Mouse (Mus musculus) neural tube, embryonic 11.5 days (tissue): Measurements from ENCODE around the gene Ppp1r17. TPM values are rescaled to one million over a fixed set of nuclear protein-coding genes. Genes with fewer than 3 reads are reported as not detected.

Experiments used
- ATAC-seq: fragments of 200-750 bp; cut with Nextera tagmentation; 2 replicates; pipeline ENCODE4 v1.8.0; 2017; ENCODE audit warnings: moderate number of reproducible peaks, mild to moderate bottlenecking, moderate TSS enrichment, moderate library complexity; ENCODE audit not compliant: insufficient read depth, low FRiP score, low TSS enrichment
- DNase-seq: peaks from one replicate; pipeline ENCODE4 v3.0.0-alpha.2; 2015; ENCODE audit warnings: low spot score
- H3K27ac ChIP-seq: fragments of 300-500 bp; sonication (generic); 2 replicates; pipeline ENCODE4 v1.5.1; 2014; ENCODE audit warnings: low read depth, mild to moderate bottlenecking, low read length
- H3K27me3 ChIP-seq: fragments of 300-500 bp; sonication (generic); 2 replicates; pipeline ENCODE4 v1.6.1; 2014; ENCODE audit warnings: mild to moderate bottlenecking, low read length, mixed read lengths; ENCODE audit not compliant: control insufficient read depth, insufficient read depth
- H3K36me3 ChIP-seq: fragments of 300-500 bp; sonication (generic); 2 replicates; pipeline ENCODE4 v1.6.1; 2014; ENCODE audit warnings: mild to moderate bottlenecking, low read length, moderate library complexity, mixed read lengths; ENCODE audit not compliant: control insufficient read depth, insufficient read depth
- H3K4me1 ChIP-seq: fragments of 300-500 bp; sonication (generic); 2 replicates; pipeline ENCODE4 v1.6.1; 2014; ENCODE audit warnings: low read length, mixed read lengths; ENCODE audit not compliant: control insufficient read depth, insufficient read depth
- H3K4me2 ChIP-seq: fragments of 300-500 bp; sonication (generic); 2 replicates; pipeline ENCODE4 v1.6.1; 2014; ENCODE audit warnings: low read depth, mild to moderate bottlenecking, moderate library complexity
- H3K4me3 ChIP-seq: fragments of 300-500 bp; sonication (generic); 2 replicates; pipeline ENCODE4 v1.5.1; 2014; ENCODE audit warnings: low read depth, low read length
- H3K9ac ChIP-seq: fragments of 300-500 bp; sonication (generic); 2 replicates; pipeline ENCODE4 v1.6.1; 2014; ENCODE audit warnings: mild to moderate bottlenecking, low read length
- H3K9me3 ChIP-seq: fragments of 300-500 bp; sonication (generic); 2 replicates; pipeline ENCODE4 v1.6.1; 2016; ENCODE audit warnings: low read length; ENCODE audit not compliant: control insufficient read depth
- WGBS: fragments of 180-500 bp; shearing (Covaris S2); extraction: QIAGEN DNeasy Blood & Tissue Kit; methylation state at CpG from one replicate; pipeline ENCODE4 v1.1.7; 2014; 5-methylcytosine and 5-hydroxymethylcytosine counted together
- polyA plus RNA-seq: library from polyadenylated mRNA; unstranded; fragments of >200 nt; fragmentation: Nextera tagmentation; extraction: Ambion mirVana; gene quantifications from 2 replicates; pipeline ENCODE4 v1.2.1, GENCODE M21; 2014

The Ppp1r17 gene
- polyA plus RNA-seq, 1 experiment from 2014 or later: 52.9 TPM

DNA sequence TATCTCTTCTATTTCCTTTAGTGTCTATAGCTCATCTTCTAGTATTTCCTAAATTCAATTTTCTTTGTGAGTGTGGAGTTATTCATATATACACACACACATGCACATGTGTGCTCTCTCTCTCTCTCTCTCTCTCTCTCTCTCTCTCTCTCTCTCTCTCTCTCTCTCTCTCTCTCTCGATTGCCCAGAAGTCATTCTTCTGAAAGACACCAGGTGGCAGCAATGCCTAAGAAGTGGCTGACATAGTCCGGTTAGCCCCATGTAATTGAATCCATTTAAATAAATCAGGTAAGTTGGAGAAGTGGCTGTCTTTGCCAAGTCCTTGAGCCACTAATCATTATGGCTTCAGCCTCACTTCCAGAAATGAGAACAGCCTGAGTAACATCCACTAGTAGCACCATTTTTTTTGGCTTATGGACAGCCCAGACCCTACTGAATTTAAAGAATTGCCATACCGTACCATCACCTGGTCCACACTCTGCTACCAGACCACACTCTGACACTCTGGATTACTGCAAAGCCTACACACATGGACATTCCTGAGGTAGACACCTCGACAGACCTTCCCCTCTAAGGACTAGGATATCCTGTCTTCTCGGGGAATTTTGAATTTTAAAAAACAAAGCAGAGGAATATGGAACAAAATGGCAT lies 49.5 kb downstream of the Ppp1r17 start:
- no peaks in the 10 kb centered on the region for H3K4me1 ChIP-seq
- DNase-seq (peak; percentile 51), ATAC-seq (no peak)
- no peaks in the 10 kb centered on the region for H3K27me3 ChIP-seq
- no peak overlapping the region for H3K4me2 ChIP-seq
- WGBS: 49% methylated on average over 5 of the region's 5 CpGs
- H3K9me3 ChIP-seq: no peaks in the 10 kb centered on the region
- no peak overlapping the region for H3K9ac ChIP-seq
- H3K36me3 ChIP-seq: no peaks in the 10 kb centered on the region
- no peak overlapping the region for H3K27ac ChIP-seq
- no peak overlapping the region for H3K4me3 ChIP-seq

DNA sequence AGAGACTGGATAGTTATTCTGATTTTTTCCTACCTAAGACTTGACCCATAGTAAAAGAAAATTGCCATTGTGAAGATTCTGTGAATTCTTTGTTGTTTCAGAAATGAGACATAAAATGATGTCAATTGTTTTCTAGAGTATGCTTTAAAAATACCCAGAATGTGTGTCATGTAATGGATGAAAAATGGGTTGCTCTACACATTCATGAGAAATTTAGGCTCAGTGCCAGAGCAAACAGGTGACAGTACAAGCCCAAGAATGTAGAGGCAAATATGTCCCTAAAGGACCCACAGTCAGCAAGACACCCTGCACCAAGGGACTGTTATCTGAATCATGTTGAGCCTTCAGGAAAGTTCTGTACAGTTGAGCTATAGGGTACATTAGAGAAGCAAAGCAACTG lies 51.2 kb downstream of the Ppp1r17 start:
- no peak overlapping the region for H3K4me3 ChIP-seq
- H3K9ac ChIP-seq: no peak overlapping the region
- no peaks in the 10 kb centered on the region for H3K9me3 ChIP-seq
- H3K4me2 ChIP-seq: no peak overlapping the region
- H3K4me1 ChIP-seq: no peaks in the 10 kb centered on the region
- H3K27me3 ChIP-seq: no peaks in the 10 kb centered on the region
- DNase-seq (no peak), ATAC-seq (no peak)
- H3K27ac ChIP-seq: no peak overlapping the region
- H3K36me3 ChIP-seq: no peaks in the 10 kb centered on the region

DNA sequence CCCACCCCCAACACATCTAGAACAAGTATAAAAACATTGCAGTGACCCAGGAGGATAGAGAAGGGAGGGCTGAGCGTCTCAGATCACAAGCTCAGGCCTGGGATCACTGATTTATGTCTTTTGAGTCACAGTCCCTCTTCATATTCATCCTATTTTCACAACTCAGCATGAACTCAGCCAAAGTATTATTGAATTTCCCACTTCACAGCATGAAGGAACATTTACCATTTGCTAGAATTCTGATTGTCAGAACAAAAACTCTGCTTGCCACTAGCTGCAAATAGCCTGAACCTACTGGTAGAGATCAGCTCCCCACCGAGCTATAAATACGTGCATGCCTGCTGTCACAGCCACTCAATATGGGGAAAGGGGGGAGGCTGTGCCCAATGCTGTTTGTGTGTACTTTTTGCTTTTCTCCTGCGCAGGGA lies 59.1 kb downstream of the Ppp1r17 start:
- Histone ChIP-seq H3K4me1 (no peaks in the 10 kb centered on the region), H3K9me3 (no peaks in the 10 kb centered on the region), H3K27ac (no peak overlapping the region), H3K4me2 (no peak overlapping the region), H3K36me3 (no peaks in the 10 kb centered on the region), H3K9ac (no peak overlapping the region), H3K27me3 (no peaks in the 10 kb centered on the region), H3K4me3 (no peak overlapping the region)
- DNase-seq (peak; percentile 18), ATAC-seq (no peak)
- 33% methylated on average over 4 of the region's 4 CpGs for WGBS

Other genes starting within 250 kb of the Ppp1r17 start
- gene Itprid1, start 180.6 kb upstream of the Ppp1r17 start, polyA plus RNA-seq: 0.09 TPM in 1 of 2 replicates, not detected in the other